Comparison of ENCODE assay signal across 13 mouse cellular contexts in genomic region chr9:62369172-62369571, GRCm38 (mm10). TPM values are rescaled to one million over a fixed set of nuclear protein-coding genes. Genes with fewer than 3 reads are reported as not detected.
DNase-seq lines count a peak whose midpoint lies in the region; ATAC-seq and TF ChIP-seq lines count a peak whose summit lies in the region.
"Had no signal": no experiment of that assay in that cellular context is flagged by ENCODE, and none has a peak within 500 bp of the region (broad histone marks: within the 10 kb centered on the region; RNA-seq: fewer than 3 reads in every experiment).

No protein-coding gene starts in this region.

- H3K9ac ChIP-seq in forebrain, embryonic 15.5 days (replicated peaks), result no peak overlapping the region
- peak overlapping the region; percentile 0 for H3K9ac ChIP-seq in heart, embryonic 16.5 days (ENCODE audit: low read length)
- H3K9ac ChIP-seq: limb, embryonic 15.5 days; lung, embryonic 15.5 days; neural tube, embryonic 15.5 days had no signal

- no peak for ATAC-seq in forebrain, embryonic 15.5 days (replicated peaks)
- ATAC-seq in heart, embryonic 16.5 days (replicated peaks; ENCODE audit: extremely low read depth, insufficient read depth, low FRiP score), result no peak
- ATAC-seq: Patski had no signal

- peaks cover 92% of the 10 kb centered on the region for H3K4me1 ChIP-seq in forebrain, embryonic 10.5 days
- H3K4me1 ChIP-seq in forebrain, embryonic 15.5 days, result peaks cover 63% of the 10 kb centered on the region
- H3K4me1 ChIP-seq in heart, embryonic 16.5 days (ENCODE audit: control insufficient read depth, insufficient read depth, low read length), result peaks cover 91% of the 10 kb centered on the region
- peaks cover 64% of the 10 kb centered on the region for H3K4me1 ChIP-seq in lung, adult 2 months (ENCODE audit: control insufficient read depth, insufficient read depth, low read length)

- intact Hi-C loops in heart, postnatal 25 days (cut with DNase I), result no loop called here
- intact Hi-C loops in left cerebral cortex, postnatal 25 days (cut with DNase I), result no loop called here

- WGBS in forebrain, embryonic 10.5 days, result 88% methylated on average over 6 of the region's 6 CpGs
- WGBS in forebrain, embryonic 15.5 days, result 87% methylated on average over 6 of the region's 6 CpGs
- 77% methylated on average over 6 of the region's 6 CpGs for WGBS in heart, embryonic 16.5 days
- 54% methylated on average over 6 of the region's 6 CpGs for WGBS in lung, adult 2 months

- no peak overlapping the region for H3K4me2 ChIP-seq in forebrain, embryonic 15.5 days (replicated peaks)
- no peak overlapping the region for H3K4me2 ChIP-seq in heart, embryonic 16.5 days (ENCODE audit: low read depth, low read length)
- H3K4me2 ChIP-seq: limb, embryonic 15.5 days; lung, embryonic 15.5 days; neural tube, embryonic 15.5 days had no signal

- H3K36me3 ChIP-seq in forebrain, embryonic 10.5 days (replicated peaks), result peaks cover 64% of the 10 kb centered on the region
- H3K36me3 ChIP-seq in forebrain, embryonic 15.5 days, result peaks cover 17% of the 10 kb centered on the region
- H3K36me3 ChIP-seq in heart, embryonic 16.5 days (ENCODE audit: control insufficient read depth, insufficient read depth), result peaks cover 19% of the 10 kb centered on the region

- H3K27me3 ChIP-seq in forebrain, embryonic 10.5 days (ENCODE audit: poor library complexity, severe bottlenecking), result no peaks in the 10 kb centered on the region
- H3K27me3 ChIP-seq in forebrain, embryonic 15.5 days, result no peaks in the 10 kb centered on the region
- H3K27me3 ChIP-seq in heart, embryonic 16.5 days (ENCODE audit: control insufficient read depth, insufficient read depth, low read length), result no peaks in the 10 kb centered on the region
- H3K27me3 ChIP-seq: limb, embryonic 15.5 days; lung, embryonic 15.5 days; neural tube, embryonic 15.5 days; Patski had no signal

- peak overlapping the region; percentile 48; the same call in 1 of the 2 replicates for H3K27ac ChIP-seq in forebrain, embryonic 10.5 days
- H3K27ac ChIP-seq in forebrain, embryonic 15.5 days (replicated peaks), result no peak overlapping the region
- H3K27ac ChIP-seq in heart, embryonic 16.5 days (ENCODE audit: low read length), result no peak overlapping the region
- H3K27ac ChIP-seq: lung, embryonic 15.5 days; neural tube, embryonic 15.5 days had no signal

- H3K4me3 ChIP-seq in forebrain, embryonic 10.5 days, result no peak overlapping the region
- H3K4me3 ChIP-seq in forebrain, embryonic 15.5 days, result no peak overlapping the region
- no peak overlapping the region for H3K4me3 ChIP-seq in heart, embryonic 16.5 days (ENCODE audit: low read length)
- H3K4me3 ChIP-seq in lung, adult 2 months (replicated peaks; ENCODE audit: extremely low read depth, low read depth, low read length), result no peak overlapping the region
- H3K4me3 ChIP-seq: limb, embryonic 15.5 days; lung, embryonic 15.5 days; neural tube, embryonic 15.5 days had no signal

- no peaks in the 10 kb centered on the region for H3K9me3 ChIP-seq in forebrain, embryonic 10.5 days
- H3K9me3 ChIP-seq in forebrain, embryonic 15.5 days, result no peaks in the 10 kb centered on the region
- no peaks in the 10 kb centered on the region for H3K9me3 ChIP-seq in heart, embryonic 16.5 days (replicated peaks; ENCODE audit: control insufficient read depth, low read length)
- H3K9me3 ChIP-seq: limb, embryonic 15.5 days; lung, embryonic 15.5 days; neural tube, embryonic 15.5 days had no signal

- no peak for TF ChIP-seq POLR2A in lung, adult 2 months (IDR thresholded peaks at IDR 0.05; ENCODE audit: borderline replicate concordance, extremely low read depth, low read depth, low read length)

- DNase-seq in forebrain, embryonic 10.5 days (ENCODE audit: extremely low spot score, low spot score), result no peak
- no peak for DNase-seq in heart, postnatal 25 days (ENCODE audit: low spot score)
- DNase-seq in lung, adult 2 months, result peak; percentile 11
- no peak for DNase-seq in lung, postnatal 10 days
- no peak for DNase-seq in left cerebral cortex, postnatal 25 days (ENCODE audit: low spot score in 2 of 2)
- DNase-seq: adrenal gland, adult 8-10 months; thymus, postnatal 4 days had no signal

- no peak for TF ChIP-seq CTCF in lung, adult 2 months (IDR thresholded peaks at IDR 0.05; ENCODE audit: insufficient read depth, low read length)

RNA-seq across cellular contexts. Expression of gene Anp32a, which starts 28.1 kb away (rescaled TPM):
- 224 and 281 TPM in 2 replicates for polyA plus RNA-seq in forebrain, embryonic 10.5 days (2016; fragmentation: Nextera tagmentation; extraction: Ambion mirVana)
- polyA plus RNA-seq in forebrain, embryonic 15.5 days (2015; fragmentation: Nextera tagmentation; extraction: Ambion mirVana), result 168 and 174 TPM in 2 replicates
- 141 and 176 TPM in 2 replicates for polyA plus RNA-seq in heart, embryonic 16.5 days (2015; fragmentation: Nextera tagmentation; extraction: Ambion mirVana)
- total RNA-seq in heart, postnatal 25 days (2021), result 100 to 1,000 TPM; 186 to 202 TPM
- 28.9 and 58.2 TPM in 2 replicates for polyA plus RNA-seq in lung, adult 2 months (2012; rRNA removed)
- 100 to 1,000 TPM; 270 to 271 TPM for total RNA-seq in left cerebral cortex, postnatal 25 days (2021)
